Mouse (Mus musculus) G1E (cell line): ENCODE results near the gene Ank3. TPM values are rescaled to one million over a fixed set of nuclear protein-coding genes. Genes with fewer than 3 reads are reported as not detected.

ENCODE experiments used
- ATAC-seq: 2 replicates; pipeline ENCODE4 v1.8.0; 2016; ENCODE audit warnings: mild to moderate bottlenecking; ENCODE audit not compliant: insufficient number of reproducible peaks, poor library complexity, low FRiP score, severe bottlenecking; ENCODE audit errors: extremely low read depth
- DNase-seq: peaks from one replicate; pipeline ENCODE4 v3.0.0; 2012; ENCODE audit warnings: low spot score
- H3K27me3 ChIP-seq: 2 replicates; pipeline ENCODE4 v1.6.1; 2012; ENCODE audit warnings: mild to moderate bottlenecking, low read length, inconsistent platforms; ENCODE audit not compliant: insufficient read depth
- H3K36me3 ChIP-seq: replicated peaks from 2 replicates; pipeline ENCODE3; 2012; ENCODE audit warnings: mild to moderate bottlenecking, inconsistent platforms
- H3K4me1 ChIP-seq: 2 replicates; pipeline ENCODE4 v1.6.1; 2012; ENCODE audit warnings: low read depth, low read length, inconsistent platforms, mixed read lengths; ENCODE audit not compliant: insufficient read depth
- H3K4me3 ChIP-seq: 2 replicates; pipeline ENCODE4 v1.5.1; 2012; ENCODE audit warnings: low read depth, mild to moderate bottlenecking, inconsistent platforms, low read length, moderate library complexity, mixed read lengths
- H3K9me3 ChIP-seq: replicated peaks from 2 replicates; pipeline ENCODE4 v1.6.1; 2012; ENCODE audit warnings: inconsistent platforms
- CTCF ChIP-seq: IDR thresholded peaks from 2 replicates; pipeline ENCODE4 v1.5.1; 2012; ENCODE audit warnings: low read depth, low read length, inconsistent platforms, mixed read lengths
- GATA1 ChIP-seq: IDR thresholded peaks from 2 replicates; pipeline ENCODE4 v1.6.1; 2012; ENCODE audit warnings: borderline replicate concordance, low read length, inconsistent platforms, mixed read lengths
- GATA2 ChIP-seq: IDR thresholded peaks from 2 replicates; pipeline ENCODE4 v1.6.1; 2012; ENCODE audit warnings: low read depth, low read length, inconsistent platforms, borderline replicate concordance
- POLR2AphosphoS5 ChIP-seq: IDR thresholded peaks from 2 replicates; pipeline ENCODE4 v1.6.1; 2012; ENCODE audit warnings: low read depth, low read length, inconsistent platforms; ENCODE audit not compliant: insufficient replicate concordance
- TAL1 ChIP-seq: conservative IDR thresholded peaks from 2 replicates; pipeline ENCODE4 v1.6.1; 2012; ENCODE audit warnings: low read depth, low read length, inconsistent platforms, mixed read lengths
- polyA plus RNA-seq: library from polyadenylated mRNA; stranded (reverse); fragments of >175 nt; gene quantifications from 2 replicates; pipeline ENCODE4 v1.2.3, GENCODE M21; 2012
- total RNA-seq, 2 experiments: library from RNA; stranded (forward) in 1 of 2; stranded (reverse) in 1 of 2; fragments of 200-1000 nt in 1 of 2; fragments of >200 nt in 1 of 2; fragmentation: Nextera tagmentation in 1 of 2; gene quantifications; 2 replicates each; pipeline ENCODE4 v1.2.3; 2014 to 2017

The Ank3 gene
- total and polyA plus RNA-seq, 3 experiments: 0.98 TPM; not detected in 2

DNA sequence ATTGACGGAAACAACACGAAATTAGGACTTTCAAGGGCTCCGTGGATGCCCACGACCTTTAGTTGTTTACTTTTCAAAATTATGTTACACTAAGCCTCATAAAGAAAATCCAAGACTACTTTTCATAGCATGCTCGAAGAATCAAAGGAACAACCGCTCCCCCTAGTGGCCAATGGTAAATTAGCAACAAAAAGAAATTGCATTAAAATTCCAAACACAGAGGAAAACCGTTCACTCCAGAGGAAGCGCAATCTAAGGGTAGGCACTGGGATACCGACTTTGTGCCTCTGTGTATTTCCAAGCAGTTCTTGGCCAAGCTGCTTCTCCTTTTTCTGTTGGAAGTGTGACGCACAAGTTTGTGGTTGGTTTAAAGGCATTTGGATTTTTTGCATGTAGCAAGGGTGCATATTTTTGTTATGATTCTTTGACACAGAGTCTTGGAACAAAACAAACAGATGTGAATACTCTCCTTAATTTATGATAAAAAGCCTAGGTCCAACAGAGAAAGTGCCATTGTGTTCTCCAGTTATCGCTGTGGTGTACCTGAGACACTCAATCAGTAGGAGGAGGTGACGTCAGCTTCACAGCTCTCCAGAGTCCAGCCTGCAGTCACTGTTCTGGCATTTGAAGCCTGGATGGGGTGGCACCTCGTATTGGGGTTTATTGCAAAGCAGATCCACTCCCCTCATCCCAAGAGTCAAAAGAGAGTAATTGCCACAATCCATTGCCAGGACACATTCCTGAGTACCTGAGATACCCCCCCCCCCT is 256.5 kb downstream of the Ank3 start:
- no peaks in the 10 kb centered on the region for H3K36me3 ChIP-seq
- H3K27me3 ChIP-seq: no peaks in the 10 kb centered on the region
- DNase-seq (no peak), ATAC-seq (no peak)
- peaks cover 62% of the 10 kb centered on the region for H3K9me3 ChIP-seq
- TF ChIP-seq POLR2AphosphoS5 (no peak), CTCF (no peak), GATA1 (no peak), GATA2 (no peak), TAL1 (no peak)
- H3K4me1 ChIP-seq: no peaks in the 10 kb centered on the region
- H3K4me3 ChIP-seq: no peak overlapping the region

GRCm38 (mm10) chr10:69656321-69656720 is 257.7 kb downstream of the Ank3 start:
- no peak for ATAC-seq
- Histone ChIP-seq H3K36me3 (no peaks in the 10 kb centered on the region), H3K9me3 (peaks cover 65% of the 10 kb centered on the region), H3K4me3 (no peak overlapping the region), H3K4me1 (no peaks in the 10 kb centered on the region), H3K27me3 (no peaks in the 10 kb centered on the region)
- TF ChIP-seq GATA2: no peak
- no peak for TF ChIP-seq TAL1
- TF ChIP-seq GATA1: no peak
- no peak for TF ChIP-seq POLR2AphosphoS5
- TF ChIP-seq CTCF: no peak
- no peak for DNase-seq

DNA sequence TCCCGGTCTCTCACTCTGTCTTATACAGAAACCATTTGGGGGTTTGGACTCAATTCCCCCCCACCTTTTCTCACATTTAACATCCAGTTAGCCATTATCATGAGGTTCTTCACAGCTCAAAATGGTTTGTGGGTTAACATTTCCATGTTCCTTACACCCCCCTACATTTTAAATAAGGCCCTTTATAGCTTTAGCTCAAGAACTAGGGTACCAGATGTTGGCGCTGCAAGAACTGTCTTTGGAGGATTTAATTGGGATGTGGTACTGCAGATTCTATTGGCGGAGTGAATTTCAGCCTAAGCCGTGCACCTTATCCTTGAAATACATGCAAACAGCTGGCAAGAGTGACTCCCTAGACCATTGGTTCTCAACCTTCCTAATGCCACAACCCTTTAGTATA is 261.2 kb downstream of the Ank3 start:
- DNase-seq (no peak), ATAC-seq (no peak)
- Histone ChIP-seq H3K27me3 (no peaks in the 10 kb centered on the region), H3K9me3 (peaks cover 64% of the 10 kb centered on the region), H3K36me3 (no peaks in the 10 kb centered on the region), H3K4me1 (no peaks in the 10 kb centered on the region), H3K4me3 (no peak overlapping the region)
- TF ChIP-seq GATA1 (no peak), GATA2 (no peak), TAL1 (no peak), CTCF (no peak), POLR2AphosphoS5 (no peak)

- DNase-seq: no peak
- ATAC-seq: no peak; the same call in 1 of the 2 replicates
- TF ChIP-seq TAL1: no peak
- Histone ChIP-seq H3K9me3 (peaks cover 68% of the 10 kb centered on the region), H3K27me3 (no peaks in the 10 kb centered on the region), H3K36me3 (no peaks in the 10 kb centered on the region), H3K4me1 (no peaks in the 10 kb centered on the region), H3K4me3 (no peak overlapping the region)
These were observed 263.8 kb downstream of the Ank3 start for GRCm38 (mm10) chr10:69662338-69662737.

DNA sequence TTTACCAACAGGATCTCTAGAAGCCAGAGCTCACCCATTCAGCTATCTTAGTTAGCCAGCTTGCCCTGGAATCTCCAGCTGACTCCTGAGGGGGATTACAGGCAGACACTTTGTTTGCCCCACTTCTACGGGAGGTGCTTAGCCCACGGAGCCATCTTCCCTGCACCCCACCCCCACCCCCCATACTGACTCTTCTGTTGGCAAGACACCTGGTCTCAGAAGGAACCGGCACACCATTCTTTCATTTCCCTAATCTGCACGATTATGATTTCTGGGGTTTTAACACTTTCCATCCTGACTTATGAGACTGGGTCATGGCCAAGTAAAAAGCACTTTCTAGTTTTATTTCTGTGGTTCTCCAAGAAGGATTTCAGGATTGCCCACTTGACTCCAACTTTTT is 268.9 kb downstream of the Ank3 start:
- TF ChIP-seq GATA1 (no peak), CTCF (no peak), TAL1 (no peak), GATA2 (no peak), POLR2AphosphoS5 (no peak)
- peaks cover 40% of the 10 kb centered on the region for H3K9me3 ChIP-seq
- ATAC-seq (no peak), DNase-seq (no peak)
- H3K27me3 ChIP-seq: no peaks in the 10 kb centered on the region
- H3K4me1 ChIP-seq: no peaks in the 10 kb centered on the region
- no peaks in the 10 kb centered on the region for H3K36me3 ChIP-seq
- no peak overlapping the region for H3K4me3 ChIP-seq

- no peak overlapping the region for H3K4me3 ChIP-seq
- ATAC-seq (no peak), DNase-seq (no peak)
- peaks cover 40% of the 10 kb centered on the region for H3K9me3 ChIP-seq
- no peaks in the 10 kb centered on the region for H3K27me3 ChIP-seq
- TF ChIP-seq POLR2AphosphoS5 (no peak), TAL1 (no peak), GATA1 (no peak), GATA2 (no peak), CTCF (no peak)
- no peaks in the 10 kb centered on the region for H3K36me3 ChIP-seq
- no peaks in the 10 kb centered on the region for H3K4me1 ChIP-seq
These were observed 271.9 kb downstream of the Ank3 start for GRCm38 (mm10) chr10:69670496-69670895.

DNA sequence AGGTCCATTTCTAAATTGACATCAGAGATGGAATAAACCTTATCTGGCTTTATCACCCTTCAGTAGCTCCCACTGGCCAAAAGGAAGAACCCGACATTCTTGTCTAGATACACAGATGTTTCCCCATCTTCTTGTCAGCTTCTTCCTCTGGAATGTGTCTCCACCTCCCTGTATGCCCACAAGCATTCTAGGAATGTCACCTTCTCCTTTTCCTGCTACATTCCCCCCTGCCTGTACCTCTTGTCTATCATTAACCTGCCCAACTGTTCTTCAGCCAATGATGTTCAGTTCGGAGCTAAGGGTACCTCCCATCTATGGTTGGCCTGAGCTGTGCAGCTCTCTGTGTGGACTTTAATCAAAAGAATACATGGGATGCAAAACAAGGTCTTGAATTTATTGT is 272.4 kb downstream of the Ank3 start:
- Histone ChIP-seq H3K4me3 (no peak overlapping the region), H3K36me3 (no peaks in the 10 kb centered on the region), H3K9me3 (peaks cover 36% of the 10 kb centered on the region), H3K27me3 (no peaks in the 10 kb centered on the region), H3K4me1 (no peaks in the 10 kb centered on the region)
- TF ChIP-seq GATA1 (no peak), POLR2AphosphoS5 (no peak)
- DNase-seq (no peak), ATAC-seq (no peak)
